Mouse (Mus musculus): Measurements from ENCODE around the gene Rwdd3. TPM values are rescaled to one million over a fixed set of nuclear protein-coding genes. Genes with fewer than 3 reads are reported as not detected.

Gene Rwdd3
- 10.3 and 12.0 TPM in 2 replicates for polyA plus RNA-seq (2021; fragmentation: Nextera tagmentation)
- long read RNA-seq, experiment 1, transcript Rwdd3-201 (4 exons, 1,145 nt), result major isoform, 9 of 28 reads
- long read RNA-seq, experiment 1, transcript Rwdd3-204 (5 exons, 1,484 nt), result major isoform, 9 of 28 reads
- long read RNA-seq, experiment 1, partial matches to known transcripts, result 4 of 28 reads
- long read RNA-seq, experiment 1, other reads (novel, unspliced or antisense), result 6 of 28 reads
- long read RNA-seq, experiment 2, transcript Rwdd3-204 (5 exons, 1,484 nt), result major isoform, 7 of 18 reads
- long read RNA-seq, experiment 2, partial matches to known transcripts, result 2 of 18 reads
- long read RNA-seq, experiment 2, other reads (novel, unspliced or antisense), result 6 of 18 reads

DNA sequence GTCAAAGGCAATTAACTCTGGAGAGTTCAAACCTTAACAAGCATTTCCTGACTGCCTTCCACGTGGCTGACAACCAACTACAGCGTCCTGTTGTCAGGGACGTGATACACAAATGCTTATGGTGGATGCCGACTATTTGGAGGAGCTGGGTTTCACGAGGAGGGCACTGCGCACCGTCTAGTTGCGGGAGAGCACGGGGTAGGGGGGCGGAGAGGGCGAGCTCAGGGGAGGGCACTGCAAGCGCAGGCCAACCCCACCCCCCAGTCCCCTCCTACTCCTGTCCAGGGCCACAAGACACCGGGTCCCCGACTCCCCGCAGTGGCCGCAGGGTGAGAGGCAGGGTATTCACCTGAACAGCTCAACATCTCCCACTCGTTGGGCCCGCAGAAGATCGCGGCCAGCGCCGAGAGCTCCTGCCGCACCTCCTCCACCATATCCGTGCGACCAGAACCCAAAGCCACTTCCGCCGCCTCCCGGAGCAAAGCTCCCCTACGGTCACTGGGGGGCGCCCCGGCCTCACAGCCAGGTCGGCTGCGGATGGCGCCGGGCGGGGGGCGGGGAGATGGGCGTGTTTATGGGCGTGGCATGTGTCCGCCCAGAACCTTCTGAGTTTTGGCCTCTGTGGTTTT, at the start of gene Rwdd3:
Gene Rwdd3, minus strand, starts transcription at position 453 of the 629 bp plus-strand sequence.

Other genes with a start within 250 kb of the Rwdd3 start
- gene Tmem56, start 111.4 kb upstream of the Rwdd3 start, polyA plus RNA-seq (2021; fragmentation: Nextera tagmentation), result 12.4 and 14.3 TPM in 2 replicates
- 24.4 and 29.3 TPM in 2 replicates for gene Alg14, start 120.1 kb upstream of the Rwdd3 start, polyA plus RNA-seq (2021; fragmentation: Nextera tagmentation)

All from left cerebral cortex, adult 6 months (tissue).